Mouse (Mus musculus) spleen, adult 18-20 months (tissue): Measurements from ENCODE around the gene Prune1.

Experiments
- DNase-seq, 2 experiments: peaks; one replicate each; pipeline ENCODE4 v3.0.0; 2022; ENCODE audit warnings: mixed read lengths in 2 of 2

The Prune1 gene

DNA sequence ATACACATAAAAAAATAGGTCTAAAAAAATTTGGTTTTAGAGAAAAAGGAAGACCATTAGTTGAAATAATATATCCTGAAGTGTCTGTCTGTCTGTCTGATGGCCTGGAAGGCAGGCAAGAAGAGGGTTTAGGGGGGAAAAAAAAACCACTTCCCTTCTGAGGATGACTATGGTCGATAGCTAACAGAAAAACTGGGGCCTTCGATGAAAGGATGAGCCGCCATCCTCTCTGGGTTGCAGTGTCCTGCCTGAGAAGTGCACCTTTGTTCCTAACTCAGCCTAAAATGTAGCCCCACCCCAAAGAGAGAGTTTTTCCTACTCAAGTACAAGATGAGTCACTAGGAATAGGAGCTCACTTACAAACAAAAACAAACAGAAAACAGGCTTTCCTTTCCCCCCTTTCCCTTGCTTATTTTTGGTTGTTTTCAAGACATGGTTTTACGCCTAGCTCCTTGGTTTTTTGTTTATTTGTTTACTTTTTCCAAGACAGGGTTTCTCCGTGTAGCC is 5.4 kb downstream of the Prune1 start:
- DNase-seq: no peak

DNA sequence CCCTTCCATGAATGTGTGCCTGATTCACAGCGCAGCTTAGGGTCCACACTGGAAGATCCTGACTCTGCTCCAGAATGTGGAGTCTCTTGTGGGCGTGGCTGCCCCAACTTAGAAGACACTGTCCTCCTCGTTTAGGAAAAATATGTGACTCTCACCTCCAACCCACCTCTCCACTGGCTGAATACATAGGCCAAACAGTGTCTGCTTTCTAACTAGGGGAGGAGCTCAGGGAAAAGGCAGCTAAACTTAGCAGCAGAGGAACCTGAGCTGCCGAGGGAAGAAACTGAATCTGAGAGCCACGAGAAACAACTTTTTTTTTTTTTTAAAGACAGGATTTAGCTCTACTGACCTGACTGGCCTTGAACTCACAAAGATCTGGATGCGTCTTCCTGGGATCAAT is 6.7 kb downstream of the Prune1 start:
- no peak for DNase-seq

DNA sequence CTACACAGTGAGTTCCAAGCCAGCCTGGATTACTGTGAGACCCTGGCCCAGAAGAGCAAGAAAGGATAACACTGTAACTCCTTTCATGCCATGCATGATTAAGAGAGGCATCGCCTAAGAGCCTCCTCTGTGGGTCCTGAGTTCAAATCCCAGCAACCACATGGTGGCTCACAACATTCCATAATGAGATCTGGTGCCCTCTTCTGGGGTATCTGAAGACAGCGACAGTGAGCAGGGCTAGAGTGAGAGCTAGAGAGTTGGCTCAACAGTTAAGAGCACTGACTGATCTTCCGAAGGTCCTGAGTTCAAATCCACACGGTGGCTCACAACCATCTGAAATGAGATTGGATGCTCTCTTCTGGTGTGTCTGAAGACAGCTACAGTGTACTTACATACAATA is 7.4 kb downstream of the Prune1 start:
- no peak for DNase-seq

GRCm38 (mm10) chr3:95273471-95273870 is 8.4 kb downstream of the Prune1 start:
- DNase-seq: no peak

GRCm38 (mm10) chr3:95270766-95271364 is 11.0 kb downstream of the Prune1 start:
- no peak for DNase-seq

GRCm38 (mm10) chr3:95269789-95270188 is 12.1 kb downstream of the Prune1 start:
- DNase-seq: no peak

DNA sequence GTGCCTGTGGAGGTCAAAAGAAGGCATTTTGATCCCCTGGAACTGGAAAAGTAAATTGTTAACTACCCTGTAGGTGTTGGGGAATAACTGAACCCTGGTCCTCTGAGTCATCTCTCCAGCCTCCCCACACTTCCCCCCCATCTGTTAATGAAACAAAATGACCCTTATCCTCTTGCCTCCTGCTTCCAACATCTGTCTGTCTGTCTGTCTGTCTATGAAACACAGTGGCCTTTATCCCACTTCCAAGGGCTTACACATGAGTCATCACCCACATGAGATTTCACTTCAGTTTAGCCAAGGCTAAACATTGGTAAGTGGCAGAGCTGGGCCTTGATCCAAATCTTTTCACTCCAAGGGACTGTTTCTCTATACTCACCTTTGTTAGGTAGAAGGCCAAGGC is 14.0 kb downstream of the Prune1 start:
- no peak for DNase-seq

GRCm38 (mm10) chr3:95266052-95266451 is 15.8 kb downstream of the Prune1 start:
- DNase-seq: no peak

DNA sequence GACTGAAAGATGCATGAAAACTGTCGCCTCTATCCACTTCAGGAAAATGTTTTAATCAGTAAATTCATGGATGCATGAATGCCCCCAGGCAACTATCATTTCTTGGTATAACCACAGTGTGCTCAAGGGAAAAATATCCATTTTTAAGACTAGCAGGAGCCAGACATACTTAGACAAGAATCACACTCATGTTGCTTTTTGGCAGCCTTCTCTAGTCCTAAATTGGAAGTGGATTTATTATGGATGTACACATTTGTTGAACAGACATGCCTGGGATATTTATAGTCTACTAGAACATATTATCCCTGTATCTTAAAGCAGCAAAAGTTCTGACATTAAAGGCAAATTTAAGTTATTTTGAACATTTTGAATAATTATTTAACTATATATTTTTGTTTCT is 17.2 kb downstream of the Prune1 start:
- no peak for DNase-seq

- peak; percentile 60 to 83 for DNase-seq
These were observed 18.7 kb downstream of the Prune1 start for GRCm38 (mm10) chr3:95263089-95263739.

GRCm38 (mm10) chr3:95261975-95262374 is 19.9 kb downstream of the Prune1 start:
- no peak for DNase-seq

DNA sequence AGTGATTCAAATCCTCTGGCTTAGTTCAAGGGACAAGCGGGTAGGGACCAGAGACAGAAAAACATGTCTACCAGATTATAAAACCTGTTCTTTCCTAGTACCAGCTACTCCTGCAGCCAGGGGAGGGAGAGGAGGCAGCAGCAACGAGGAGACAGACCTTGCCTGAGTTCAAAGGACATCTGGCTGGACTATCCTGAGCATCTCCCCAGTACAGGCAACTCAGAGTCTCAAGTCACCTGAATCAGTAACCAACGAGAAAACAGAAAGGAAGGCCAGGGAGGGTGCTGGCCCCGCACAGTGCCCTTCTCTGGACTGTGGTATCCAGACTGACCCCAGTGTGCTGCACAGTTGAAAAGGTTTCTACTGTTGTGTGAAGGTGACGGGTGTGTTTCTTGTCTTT is 24.9 kb downstream of the Prune1 start:
- DNase-seq: no peak

DNA sequence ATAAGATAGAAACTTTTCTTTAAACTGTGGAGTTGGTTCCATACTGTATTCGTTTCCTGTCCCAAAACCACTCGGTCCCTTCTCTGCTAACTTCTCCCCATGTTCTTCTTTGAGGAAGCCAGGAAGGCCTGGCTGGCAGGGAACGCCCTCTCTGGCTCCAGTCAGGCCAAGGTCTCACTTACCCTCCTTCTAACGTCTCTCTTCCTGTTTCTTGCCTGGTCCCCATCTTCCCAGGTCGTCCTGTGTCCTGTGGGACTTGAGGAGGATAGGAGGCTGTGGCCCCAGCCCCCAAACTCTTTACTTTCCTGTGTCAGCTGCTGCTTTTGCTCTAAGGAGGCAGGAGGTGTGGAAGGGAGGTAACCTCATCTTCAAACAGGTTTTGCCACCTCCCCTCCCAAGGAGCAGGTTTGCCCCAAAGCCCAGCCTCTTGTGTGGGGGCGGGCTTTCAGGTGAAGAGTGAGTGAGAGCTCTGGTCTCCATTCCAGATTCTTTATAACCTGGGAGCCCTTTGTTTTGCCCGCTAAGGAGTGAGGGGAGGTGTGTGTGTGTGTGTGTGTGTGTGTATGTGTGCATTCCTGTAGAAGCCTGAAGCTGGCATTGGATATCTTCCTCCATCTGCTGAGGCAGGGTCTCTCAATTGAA is 31.0 kb downstream of the Prune1 start, which contains the start of gene Bnipl:
TSS of gene Bnipl (minus strand) at position 411 of the 642 bp plus-strand sequence.
- DNase-seq: no peak

DNA sequence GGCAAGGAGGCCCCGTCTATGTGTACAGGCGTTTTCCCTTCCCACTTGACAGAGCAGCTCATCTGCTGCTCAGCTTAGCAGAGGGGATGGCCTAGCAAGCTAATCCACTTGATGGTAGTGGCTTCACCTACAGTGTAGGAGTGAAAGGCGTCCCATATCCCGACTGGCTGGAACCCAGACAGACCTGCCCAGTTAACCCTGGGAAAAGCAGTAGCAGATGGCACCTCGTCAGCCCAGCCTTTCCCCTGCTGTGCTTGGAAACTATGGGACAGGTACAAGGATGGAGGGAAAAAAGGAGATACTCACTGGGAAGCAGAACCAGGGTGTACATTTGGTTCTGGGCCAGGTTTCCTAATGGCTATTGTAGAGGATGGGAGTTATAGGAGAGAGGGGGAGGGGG is 31.5 kb downstream of the Prune1 start:
- DNase-seq: no peak

DNA sequence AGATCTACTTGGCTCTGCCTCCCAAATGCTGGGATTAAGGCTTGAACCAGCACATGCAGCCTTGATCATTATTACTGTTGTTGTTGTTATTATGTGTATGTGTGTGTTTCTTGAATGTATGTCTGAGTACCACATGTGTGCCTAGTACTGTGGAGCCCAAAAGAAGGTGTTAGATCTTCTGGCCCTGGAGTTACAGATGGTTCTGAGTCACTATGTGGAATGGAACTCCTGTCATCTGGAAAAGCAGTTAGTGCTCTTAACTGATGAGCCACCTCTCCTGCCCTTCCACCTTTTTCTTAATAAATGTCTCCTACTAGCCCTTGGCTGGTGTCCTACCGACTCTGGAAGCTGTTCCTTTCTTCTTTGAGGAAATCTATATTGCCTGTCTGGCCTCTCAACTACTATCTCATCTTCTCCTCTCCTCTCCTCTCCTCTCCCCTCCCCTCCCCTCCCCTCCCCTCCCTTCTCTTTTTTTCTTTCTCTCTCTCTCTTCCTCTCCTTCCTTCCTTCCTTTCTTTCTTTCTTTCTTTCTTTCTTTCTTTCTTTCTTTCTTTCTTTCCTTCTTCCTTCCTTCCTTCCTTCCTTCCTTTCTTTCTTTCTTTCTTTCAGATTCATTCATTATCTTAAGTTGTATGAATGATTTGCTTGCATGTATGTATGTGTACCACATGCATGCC is 34.1 kb downstream of the Prune1 start:
- no peak for DNase-seq

DNA sequence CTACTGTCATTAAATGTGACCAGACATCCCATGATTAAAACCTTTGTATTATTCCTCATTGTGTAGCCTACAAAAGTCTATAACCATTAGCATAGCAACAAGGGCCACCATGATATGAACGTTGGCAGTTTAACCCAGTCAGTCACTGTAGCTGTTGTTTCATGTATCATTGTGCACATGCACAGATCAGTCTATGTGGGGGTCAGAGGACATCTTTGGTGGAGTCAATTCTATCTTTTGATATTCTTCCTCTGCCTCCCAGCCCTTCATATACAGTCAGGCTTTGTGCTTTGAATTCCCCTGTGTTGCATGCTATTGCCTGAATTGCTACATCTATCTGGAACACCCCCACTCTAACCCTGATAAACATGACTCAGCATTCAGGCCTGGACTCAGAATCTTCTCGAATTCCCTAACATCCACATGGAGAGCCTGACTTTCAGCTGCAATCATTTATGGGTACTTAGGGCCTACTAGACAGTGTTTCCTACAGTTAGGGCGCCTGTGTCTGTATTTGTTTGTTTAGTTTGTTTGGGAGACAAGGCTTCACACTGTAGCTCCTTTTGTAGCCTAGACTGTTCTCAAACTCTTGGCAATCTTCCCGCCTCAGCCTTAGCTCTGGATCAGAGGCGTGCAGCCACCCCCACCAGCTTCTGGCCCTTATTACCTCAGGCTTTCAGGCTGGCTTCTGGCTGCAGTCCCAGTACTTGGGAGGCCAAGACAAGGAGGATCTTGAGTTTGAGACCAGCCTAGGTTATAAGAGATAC is 35.2 kb downstream of the Prune1 start:
- DNase-seq: no peak

GRCm38 (mm10) chr3:95243086-95243485 is 38.8 kb downstream of the Prune1 start:
- no peak for DNase-seq

DNA sequence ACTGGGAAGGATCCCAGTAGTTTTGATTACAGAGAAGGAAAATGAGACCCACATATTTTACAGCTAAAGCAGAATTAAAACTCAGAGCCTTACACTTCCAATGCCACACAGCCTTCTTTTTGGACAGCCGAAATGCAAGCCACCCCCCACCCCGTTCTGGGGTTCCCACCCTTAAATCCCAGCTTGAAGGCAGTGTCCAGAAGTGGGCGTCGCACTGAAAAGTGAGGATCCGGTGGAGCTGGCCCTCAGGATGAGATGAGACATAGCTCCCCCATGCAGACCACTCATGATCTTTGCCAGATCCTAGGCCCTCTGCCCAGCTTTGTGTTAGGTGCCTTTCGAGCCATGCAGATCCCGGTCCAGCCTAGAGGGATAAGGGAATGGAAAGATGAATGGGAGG is 40.4 kb downstream of the Prune1 start, which contains the start of gene Gm128:
TSS of gene Gm128 (minus strand) at position 101 of the 400 bp plus-strand sequence.
- DNase-seq: no peak

- no peak for DNase-seq
These were observed 41.0 kb downstream of the Prune1 start for GRCm38 (mm10) chr3:95240900-95241299.

DNA sequence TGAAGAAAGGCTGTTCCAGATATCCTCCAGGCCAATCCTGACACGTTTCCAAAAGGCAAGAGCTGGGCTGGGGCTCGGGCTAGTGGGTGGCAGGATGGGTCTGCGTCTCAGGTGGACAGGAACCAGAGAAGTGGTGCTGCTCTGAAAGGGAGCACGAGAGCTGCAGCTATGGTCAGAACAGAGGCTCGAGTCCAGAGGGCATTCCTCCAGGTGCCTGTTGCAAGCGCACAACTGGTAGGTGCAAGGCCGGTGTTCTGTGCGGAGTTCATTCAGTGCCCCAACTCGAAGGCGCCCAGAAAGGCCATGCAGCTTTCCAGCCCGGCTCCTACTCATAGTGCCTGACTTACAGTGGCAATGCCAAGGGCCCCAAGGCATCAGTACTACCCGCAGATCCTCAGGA is 41.9 kb downstream of the Prune1 start:
- no peak for DNase-seq

- DNase-seq: no peak
These were observed 42.9 kb downstream of the Prune1 start for GRCm38 (mm10) chr3:95239022-95239421.

DNA sequence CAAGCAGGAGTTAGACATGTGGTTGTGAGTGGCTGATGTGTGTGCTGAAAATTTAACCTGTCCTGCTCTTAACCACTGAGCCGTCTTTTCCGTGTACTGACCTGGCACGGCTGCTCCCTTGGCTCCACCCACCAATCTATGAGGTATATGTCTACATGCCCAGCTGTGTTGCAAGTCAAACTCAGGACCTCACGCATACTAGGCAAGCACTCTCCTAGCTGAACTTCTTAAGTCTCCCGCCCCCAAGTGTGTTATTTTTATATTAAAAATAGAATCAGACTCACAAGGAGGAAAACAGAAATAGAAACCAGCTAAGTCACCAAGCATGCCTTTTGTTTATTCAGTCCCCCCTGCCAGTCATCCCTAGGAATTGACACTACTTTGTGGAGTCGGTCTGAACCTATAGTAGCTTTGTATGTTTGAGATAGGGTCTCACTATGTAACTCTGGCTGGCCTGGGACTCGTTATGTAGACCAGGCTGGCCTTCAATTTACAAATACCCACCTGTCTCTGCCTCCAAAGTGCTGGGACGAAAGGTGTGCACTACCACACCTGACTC is 44.3 kb downstream of the Prune1 start:
- no peak for DNase-seq
